Mouse (Mus musculus): Measurements from ENCODE around the gene Tcf7l2.

The Tcf7l2 gene

DNA sequence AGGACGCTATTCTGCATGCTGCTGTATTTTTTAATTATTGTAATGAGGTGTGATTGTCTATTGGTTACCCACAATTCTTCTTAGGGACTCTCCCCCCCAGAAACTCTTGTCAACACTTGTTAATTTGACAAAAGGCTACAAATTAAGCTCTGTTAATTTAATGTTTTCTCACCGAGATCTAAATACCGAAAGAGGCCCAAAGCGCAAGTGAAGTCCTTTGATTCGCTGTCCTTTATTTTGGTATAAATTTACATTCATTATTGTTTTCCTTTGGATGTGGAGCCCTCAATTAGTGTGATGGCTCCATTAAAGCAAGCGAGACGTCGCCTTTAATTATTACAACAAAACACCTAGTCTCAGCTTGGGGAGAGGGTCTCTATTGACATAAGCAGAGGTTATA lies 170.3 kb downstream of the Tcf7l2 start:
- DNase-seq (ENCODE audit: low spot score), result no peak

DNA sequence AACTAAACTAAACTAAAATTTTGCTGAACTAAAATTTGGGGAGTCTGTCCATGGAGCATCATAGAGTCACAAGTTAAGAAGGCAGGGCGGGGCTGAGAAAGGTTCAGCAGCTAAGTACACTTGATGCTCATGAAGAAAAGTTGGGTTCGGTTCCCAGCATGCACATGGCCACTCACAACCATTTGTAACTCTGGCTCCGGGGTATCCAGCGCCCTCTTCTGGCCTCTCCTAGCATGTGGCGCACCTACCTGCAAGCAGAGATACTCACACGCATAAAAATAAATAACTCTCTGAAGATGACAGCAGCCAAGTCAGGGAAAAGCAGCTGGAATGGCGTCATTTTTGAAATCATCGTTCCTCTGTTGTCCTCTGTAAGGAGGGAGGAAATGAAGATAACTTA lies 171.2 kb downstream of the Tcf7l2 start:
- no peak for DNase-seq (ENCODE audit: low spot score)

DNA sequence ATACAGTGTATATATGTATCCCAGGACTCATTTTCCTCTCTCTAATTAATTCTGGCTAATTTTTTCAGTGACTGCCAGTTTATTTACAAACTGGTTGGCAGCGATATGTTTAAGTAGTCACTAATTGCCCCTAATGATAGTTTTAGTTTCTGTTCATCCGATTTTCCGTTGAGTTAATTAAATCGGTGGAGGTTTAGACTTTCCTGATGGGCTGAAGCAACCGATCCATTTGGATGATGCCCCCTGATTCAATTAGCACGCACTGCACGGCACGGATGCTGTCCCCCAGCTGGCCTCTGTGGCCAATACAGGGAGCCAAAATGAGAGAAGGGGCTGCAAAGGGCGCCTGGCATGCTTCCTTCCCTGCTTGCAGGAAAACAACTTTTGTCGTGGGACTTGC lies 172.0 kb downstream of the Tcf7l2 start:
- DNase-seq (ENCODE audit: low spot score), result no peak

DNA sequence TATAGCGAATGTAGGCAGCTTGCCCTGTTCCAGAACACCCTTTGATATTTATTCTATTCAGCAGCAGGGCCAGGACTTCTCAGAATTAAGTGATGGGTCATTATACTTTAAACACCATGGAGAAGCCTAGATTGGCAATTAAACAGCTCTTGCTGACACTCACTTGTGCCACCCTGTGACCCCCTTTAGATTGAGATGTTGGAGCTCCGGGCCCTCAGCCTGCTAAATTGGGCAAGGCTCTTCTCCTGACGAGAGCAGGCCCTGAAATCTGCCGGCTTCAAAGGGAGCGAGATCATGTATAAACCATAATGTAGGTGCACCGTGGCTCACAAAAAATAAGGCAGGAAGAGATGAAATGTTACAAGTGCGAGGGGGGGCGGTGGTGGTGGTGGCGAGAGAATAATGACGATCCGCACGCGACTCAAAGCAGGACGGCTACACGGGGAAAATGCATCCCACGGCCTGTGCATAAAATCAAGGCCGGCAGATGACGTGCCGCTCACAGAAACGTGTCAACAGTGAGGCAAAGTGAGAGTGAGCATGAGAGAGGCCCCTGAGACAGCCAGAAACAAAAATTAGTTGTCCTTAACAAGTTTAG lies 173.1 kb downstream of the Tcf7l2 start:
- DNase-seq (ENCODE audit: low spot score), result no peak

DNA sequence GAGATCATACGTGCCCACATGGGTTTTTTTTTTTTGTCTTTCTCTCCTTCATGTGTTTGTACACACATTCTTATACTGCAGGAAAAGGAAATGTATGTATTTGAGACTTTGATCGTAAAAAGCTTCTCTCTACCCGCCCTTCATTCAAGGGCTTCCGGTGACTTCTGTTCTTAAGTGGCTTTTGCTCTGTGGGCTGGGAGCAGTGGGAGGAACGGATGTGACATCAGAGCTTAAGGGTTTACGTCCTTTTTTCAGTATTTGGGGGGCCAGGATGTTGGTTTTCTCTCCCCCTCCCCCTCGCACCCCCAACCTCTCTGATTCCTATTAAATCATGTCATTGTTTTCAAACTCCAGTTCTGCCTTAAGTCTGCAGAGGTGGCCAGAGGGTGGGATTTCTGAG lies 173.9 kb downstream of the Tcf7l2 start:
- no peak for DNase-seq (ENCODE audit: low spot score)

DNA sequence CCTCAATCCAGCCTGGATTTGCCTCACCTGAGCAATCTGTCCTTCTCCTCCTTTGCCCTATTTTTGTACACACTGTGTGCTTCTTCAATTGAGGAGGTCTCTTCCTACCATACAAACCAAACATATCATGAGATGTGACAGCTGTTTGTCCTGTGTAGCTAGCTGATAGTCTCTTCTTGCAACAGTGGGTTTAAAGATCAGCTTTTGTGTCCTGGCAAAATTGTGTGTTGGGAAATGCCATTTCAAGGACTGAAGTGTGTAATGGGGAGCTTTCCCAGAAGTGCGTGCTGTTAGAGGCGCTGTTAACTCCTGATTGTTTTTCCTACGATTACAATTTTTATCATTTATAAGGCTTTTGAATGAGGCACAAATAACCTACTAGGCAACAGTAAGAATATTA lies 174.6 kb downstream of the Tcf7l2 start:
- no peak for DNase-seq (ENCODE audit: low spot score)

DNA sequence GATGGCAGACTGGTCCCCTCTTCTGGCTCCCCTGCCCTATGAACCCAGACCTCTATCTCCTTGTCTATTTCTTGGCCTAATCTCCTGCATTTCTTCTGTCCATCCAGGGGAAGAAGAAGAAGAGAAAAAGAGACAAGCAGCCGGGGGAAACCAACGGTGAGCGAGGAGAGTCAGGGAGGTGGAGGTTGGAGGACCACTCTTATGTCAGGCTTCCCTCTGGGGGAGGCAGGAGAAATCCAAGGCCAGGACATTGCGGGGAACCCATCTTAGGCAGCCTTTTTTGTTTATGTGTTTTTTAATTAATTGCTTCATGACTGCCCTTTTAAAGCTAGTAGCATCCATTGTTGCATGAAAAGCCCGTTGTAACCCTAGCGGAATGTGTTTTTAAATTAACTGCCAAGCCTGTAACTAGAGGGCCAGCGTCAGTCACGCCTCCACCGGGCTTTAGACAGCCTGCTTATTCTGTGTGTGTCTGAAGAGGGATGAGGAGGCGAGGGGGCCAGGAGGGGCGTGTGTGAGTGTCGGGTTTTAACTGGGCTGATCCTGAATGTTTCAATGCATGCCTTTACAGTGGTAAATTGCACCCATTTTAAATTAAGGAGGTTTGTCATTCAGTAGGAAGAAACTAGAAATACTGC lies 182.3 kb downstream of the Tcf7l2 start:
- DNase-seq (ENCODE audit: low spot score), result no peak

DNA sequence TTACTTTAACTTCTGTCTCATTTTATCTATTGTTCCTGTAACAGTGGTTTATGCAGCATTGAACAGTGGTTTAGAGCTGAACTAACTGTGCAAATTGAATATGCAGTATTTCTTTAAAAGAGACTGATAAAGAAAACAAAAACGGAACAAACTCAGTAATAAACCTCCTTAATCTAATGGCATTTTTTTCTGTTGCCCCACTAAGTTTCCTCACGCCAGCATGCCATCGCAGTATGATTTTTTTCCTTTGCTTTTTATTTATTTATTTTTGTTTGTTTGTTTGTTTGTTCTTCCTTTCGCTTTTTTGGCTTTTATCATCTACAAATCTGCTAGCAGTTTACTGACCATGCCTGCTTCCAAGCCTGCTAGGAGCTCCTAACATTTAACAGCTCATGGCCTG lies 183.2 kb downstream of the Tcf7l2 start:
- DNase-seq (ENCODE audit: low spot score), result no peak

DNA sequence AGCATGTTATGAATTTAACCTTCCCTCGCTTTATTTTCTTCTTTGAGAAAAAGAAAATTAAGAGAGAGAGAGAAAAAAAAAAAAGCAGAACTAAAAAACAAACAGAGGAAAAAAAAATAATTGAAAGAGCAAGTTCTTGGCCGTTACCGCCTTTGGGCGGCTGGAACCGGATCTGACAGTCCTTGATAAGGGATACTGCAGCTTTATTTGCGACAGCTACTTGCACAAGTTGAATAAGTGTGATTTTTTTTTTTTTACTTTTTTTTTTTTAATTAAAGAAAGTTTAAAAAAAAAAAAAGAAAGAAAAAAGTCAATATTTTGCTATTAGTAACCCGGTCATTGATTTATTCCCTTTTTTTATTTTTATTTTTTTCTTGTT lies 183.8 kb downstream of the Tcf7l2 start:
- no peak for DNase-seq (ENCODE audit: low spot score)

DNA sequence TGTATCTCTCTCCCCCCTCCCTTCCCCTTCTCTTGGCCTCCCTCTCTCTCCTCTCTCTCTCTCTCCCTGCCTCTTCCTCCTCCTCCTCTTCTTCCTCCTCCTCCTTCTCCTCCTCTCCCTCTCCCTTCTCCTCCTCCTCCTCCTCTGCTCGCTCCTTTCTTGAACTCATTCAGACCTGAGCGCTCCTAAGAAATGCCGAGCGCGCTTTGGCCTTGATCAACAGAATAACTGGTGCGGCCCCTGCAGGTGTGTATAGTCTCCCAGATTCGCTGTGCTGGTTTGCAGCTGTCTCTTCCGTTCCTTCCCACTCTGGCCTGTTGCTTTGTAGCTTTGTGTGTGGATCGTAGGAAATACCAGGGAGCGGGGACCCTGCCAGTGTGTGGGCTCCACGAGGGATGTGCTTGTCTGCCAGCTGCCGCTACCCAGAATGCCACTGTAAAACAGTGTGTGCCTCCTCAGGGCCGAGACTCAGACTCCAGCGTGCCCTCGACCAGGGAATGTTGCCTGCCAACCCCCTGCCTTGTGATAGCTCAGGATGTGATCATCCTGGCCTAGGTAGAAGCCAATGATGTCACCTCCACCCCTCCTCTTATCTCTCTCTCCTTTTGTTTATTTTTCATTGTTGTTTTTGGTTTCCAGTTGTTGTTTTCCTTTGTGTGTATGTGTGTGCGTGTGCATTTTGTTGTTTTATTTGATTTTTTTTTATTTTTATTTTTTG lies 184.3 kb downstream of the Tcf7l2 start:
- DNase-seq (ENCODE audit: low spot score), result no peak

DNA sequence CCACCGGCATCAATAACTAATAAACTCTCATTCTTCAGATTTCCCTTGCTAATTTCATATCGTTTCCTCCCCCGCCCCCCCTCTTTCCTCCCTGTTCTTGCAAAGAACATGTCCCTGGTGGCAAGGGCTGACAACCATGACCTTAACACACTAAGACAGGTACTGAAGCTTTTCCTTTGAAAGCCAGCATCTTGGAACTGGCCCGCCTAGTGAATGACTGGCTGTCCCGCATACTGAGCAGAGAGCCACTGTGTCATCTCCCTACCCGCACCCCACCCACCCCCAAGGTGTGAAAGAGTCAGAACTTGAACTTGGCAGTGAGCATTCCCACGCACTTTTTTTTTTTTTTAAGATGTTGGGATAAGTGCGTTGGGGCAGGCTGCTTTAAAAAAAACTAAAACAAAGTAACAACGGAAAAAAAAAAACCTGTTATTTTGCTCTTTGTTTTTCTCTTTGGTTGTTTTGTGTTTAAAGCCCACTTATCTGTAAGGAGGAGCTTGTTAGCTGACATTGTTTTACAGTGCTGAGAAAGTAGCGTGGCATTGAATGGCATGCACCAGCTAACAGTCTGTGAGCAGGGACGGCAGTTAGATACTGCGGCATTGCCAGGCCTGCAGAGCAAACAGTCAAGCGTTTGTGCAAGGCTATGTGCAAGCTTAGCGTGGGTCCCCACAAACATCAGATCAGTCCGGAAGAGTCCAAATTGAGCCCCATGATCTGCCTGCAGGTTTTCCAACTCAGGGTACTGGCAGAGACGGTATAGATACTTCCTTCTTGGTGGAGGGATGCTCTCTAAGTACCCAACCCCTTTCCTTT lies 185.4 kb downstream of the Tcf7l2 start:
- DNase-seq (ENCODE audit: low spot score), result no peak

DNA sequence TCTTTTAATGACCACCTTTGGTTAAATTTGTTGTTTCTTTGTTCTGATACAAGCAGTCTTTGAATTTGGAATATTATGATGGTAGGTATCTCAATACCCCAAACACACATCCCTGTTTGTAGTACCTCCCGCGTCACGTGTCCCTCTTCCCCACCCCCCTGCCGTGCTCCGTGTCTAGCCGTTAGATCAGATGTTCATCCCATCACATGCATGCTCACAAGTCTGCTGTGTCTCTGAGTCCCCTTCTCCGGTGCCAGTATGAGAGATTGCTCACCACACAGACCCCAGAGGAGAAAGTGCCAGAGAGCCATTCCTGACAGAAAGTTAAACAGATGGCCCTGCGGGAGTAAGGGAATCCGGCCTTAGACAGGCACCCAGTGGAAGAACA lies 186.0 kb downstream of the Tcf7l2 start:
- DNase-seq (ENCODE audit: low spot score), result no peak

DNA sequence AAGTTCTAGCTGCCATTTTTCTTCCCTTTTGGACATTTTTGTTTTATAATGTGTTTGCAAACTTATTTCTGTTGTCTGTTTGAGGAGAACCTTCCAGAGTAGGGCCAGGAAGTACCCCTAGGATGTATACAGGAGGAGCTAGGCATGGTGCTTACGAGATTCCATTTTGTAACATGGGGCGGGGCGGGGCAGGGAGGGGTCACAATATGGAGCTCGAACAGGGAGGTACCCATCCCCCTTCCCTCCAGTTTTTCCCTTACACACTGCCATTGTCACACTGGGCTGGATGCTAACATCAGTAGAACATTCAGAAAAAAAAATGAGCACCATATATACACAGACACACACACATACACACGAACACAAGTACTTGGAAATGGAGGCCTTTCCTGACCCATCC lies 187.1 kb downstream of the Tcf7l2 start:
- DNase-seq (ENCODE audit: low spot score), result no peak

DNA sequence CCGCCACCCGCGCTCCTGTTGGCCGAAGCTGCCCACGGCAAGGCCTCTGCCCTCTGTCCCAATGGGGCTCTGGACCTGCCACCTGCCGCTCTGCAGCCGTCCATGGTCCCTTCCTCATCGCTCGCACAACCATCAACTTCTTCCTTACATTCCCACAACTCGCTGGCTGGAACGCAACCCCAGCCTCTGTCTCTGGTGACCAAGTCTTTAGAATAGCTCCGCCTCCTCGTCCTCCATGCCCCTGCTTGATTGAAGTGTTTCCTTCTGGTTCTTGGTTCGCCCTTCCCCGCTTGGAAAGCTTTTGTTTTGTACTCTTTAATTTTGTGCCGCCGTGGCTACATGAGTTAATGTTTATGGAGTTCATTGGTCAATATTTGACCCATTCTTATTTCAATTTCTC lies 190.0 kb downstream of the Tcf7l2 start:
- DNase-seq (ENCODE audit: low spot score), result no peak

DNA sequence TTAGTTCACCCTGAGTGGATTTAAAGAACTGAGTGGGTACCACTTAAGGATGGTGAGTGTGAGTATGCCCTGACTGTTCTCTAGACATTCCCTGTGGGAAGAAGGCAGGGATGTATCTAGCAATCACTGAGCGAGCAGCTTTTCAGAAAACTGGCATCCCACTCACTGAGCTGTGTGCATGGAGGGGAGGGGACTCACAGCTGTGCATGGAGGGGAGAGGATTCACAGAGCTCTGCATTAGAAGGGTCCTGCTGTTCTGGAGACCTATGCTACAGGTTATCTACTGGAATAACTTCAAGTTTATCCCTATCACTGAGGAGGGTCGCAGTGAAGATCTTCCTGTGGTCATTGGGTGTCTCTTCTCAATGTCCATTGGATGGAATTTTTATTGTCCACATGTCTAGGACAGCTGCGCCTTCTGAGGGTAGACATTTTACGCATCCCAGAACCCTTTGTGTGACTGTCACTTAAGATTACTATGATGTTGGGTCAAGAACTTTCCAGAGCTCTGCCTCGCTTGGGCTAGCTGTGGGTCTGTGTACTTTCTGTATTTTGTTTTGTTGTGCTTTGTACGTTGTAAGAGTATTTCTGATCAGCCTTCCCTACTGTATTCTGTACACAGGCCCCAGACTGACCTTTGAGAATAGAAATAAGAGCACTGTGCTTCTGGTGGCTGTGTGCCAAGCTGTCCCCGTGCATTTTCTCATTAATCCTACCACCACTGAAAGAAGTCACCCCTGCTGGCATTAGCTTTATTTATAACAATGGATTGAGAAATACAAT lies 192.5 kb downstream of the Tcf7l2 start:
- no peak for DNase-seq (ENCODE audit: low spot score)

DNA sequence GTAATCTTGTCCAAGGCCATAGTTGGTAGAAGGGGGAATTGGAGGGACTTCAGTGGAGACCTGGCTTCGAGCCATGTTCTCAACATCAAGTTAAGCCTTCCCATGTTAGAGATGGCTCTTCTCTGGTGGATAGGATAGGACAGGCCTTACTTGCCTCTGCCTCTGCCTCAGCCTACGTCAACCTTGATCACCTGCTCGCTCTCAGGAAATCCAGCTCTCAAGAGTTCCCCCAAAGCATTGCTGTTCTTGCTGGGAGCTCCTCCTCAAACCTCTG lies 193.0 kb downstream of the Tcf7l2 start:
- no peak for DNase-seq (ENCODE audit: low spot score)

DNA sequence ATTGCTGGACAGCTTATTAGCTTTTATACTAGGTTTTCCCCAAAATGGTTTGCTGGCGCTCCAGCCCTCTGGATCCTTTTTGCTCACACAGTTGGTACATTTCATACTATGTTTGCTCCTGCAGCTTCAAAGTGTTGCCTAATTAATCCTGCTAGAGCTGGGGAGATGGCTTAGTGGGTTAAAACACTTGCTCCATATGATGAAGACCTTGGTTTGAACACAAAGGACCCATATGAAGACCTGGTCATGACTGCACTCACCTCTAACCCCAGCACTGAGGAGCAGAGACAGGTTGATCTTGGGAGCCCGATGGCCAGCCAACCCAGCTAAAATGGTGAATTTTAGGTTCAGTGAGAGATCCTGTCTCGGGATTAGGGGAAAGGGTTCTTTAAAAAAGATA lies 195.4 kb downstream of the Tcf7l2 start:
- no peak for DNase-seq (ENCODE audit: low spot score)

DNA sequence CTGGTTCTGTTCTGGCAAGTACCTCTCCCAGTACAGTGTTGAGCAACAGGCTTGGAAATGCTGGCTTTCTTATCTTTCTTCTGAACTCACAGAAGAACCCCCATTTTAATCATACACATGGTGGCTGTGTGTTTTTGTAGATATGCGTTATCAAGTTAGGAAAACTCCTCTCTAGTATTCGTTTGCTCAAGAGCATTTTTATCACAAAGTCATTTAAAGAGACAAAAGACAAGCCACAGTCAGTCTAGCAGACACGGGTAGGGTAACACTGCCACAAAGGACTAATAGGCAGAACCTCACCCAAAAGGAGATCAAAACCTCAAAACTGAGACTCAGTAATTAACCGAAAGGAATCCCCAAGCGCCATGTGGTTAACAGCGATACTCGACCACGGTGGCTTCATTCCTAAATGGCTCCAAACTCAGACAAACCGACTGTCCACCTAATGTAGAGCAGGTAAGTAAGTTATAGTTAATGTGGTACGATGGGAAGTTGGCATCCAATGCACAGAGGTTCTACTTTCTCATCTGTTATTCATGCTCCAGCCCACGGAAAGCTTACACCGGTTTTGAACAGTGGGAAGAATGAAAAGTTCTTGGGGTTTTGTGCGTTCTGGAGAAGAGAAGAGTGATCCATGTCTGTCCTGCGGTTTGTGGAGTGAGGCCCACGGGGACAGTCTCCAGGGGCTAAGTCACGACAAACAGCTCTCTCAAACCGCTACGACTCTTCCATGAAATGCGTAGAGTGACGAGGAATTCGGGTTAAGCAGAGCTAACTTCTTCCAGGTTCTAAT lies 196.8 kb downstream of the Tcf7l2 start:
- DNase-seq (ENCODE audit: low spot score), result no peak

DNA sequence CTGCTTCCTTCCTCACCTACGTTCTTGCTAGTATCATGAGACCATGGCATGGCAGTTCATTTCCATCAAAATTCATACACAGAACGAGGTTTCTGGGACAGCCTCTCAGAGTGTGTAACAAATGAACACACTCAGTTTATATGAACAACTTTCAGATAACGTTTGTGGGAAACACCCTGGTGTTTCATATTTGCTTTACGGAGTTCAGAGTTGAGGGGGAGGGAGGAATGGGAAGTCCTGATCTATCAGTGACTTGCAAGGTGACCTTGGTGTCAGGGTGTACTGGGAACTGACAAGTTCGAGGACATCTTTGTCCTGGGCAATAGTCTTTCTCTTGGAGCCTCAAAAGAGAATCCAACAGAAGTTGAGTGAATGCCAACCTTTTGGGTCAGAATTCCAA lies 197.5 kb downstream of the Tcf7l2 start:
- no peak for DNase-seq (ENCODE audit: low spot score)

DNA sequence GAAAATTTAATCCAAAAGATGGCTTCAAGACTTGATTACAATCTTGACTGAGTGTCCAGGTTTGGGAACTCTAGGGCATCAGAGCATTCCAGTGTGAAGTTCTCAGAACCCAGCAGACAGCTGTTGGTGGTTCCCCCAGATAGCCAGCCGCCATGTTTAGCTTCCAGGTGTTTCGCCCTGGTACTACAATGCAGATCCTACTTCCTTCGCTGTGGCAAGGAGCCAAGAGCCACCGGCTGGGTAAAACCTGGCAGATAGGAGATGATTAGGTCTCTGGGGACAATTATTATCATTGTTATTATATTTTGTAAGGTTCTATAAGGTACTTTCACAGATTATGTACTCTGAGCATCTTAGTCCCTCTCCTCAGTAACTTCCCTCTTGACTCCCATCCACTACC lies 198.1 kb downstream of the Tcf7l2 start:
- DNase-seq (ENCODE audit: low spot score), result no peak

DNA sequence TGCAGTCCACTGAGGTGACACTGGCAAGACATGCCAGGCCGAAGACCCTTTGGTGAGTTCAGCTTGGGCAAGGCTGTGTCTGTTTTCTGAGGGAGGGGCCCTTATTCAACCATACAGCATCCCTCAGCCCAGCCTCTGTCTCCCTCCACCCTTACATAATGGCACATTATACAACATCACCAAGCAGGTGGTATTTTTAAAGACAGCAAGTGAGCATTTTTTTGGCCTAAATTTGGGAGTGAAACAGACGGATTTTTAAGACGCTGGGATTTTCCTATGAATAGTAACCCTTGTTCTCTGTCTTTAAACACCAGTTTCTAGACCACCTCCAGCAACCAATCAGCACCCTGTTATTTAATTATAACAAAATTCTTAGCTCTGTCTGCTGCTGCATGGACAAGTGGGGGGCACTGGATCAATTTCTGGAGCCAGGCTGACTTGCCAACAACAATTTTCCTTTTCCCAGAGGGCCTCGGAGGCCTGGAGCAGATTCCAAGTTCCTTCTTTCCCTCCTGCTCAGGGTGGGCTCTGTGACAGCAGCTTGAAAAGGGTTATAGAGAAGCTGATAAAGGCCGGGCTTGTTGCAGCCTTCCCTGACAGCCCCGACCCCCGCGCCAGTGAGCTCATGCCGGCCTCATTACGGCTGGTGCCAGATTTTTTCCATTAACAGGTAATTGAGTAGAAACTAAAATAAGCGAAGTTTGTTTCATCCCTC lies 199.1 kb downstream of the Tcf7l2 start:
- no peak for DNase-seq (ENCODE audit: low spot score)

Data from urinary bladder, postnatal 10 days (tissue).